Mouse (Mus musculus): ENCODE measurements at regions not wholly inside any gene's neighbourhood (a gene's known extent, or its start where the extent isn't known, plus 50 kb on each side); places are given as distances from the start of the nearest gene placed in this dataset.

DNA sequence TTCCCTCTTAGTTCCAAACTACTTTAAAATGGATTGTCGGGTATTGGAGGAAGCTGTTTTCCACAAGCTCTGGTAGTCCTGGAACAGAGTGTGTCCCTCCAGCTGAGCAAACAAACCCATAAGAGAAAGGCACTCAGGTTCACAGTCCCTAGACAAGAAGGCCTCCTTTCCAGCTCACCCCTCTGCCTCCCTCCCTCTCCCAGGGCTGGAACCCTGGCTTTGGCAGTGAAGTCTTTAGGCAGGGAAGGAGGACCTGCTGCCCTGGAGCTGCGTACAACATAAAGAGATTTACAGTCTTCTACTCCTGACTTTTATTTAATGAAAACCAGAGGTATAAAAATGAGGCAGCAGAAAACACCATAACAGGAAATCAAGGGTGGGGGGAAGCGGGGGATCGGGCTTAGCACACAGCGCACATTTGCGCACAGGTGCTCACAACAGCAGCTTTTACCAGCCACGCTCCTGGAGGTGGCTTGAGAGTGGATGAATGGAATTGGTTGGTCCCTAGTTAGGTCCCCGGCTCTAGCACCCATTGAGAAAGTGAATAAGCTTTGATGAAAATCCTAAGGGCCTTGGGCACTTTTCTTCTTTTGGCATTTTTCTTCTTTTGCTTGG lies 143.0 kb upstream of the Gmds start:
- in situ Hi-C loops (cut with MboI; ENCODE audit: low pct_unique_long_range_greater_than_20kb in 1 of 2, low sequenced_read_pairs in 2 of 2, unreplicated experiment in 1 of 2), result no loop called here

DNA sequence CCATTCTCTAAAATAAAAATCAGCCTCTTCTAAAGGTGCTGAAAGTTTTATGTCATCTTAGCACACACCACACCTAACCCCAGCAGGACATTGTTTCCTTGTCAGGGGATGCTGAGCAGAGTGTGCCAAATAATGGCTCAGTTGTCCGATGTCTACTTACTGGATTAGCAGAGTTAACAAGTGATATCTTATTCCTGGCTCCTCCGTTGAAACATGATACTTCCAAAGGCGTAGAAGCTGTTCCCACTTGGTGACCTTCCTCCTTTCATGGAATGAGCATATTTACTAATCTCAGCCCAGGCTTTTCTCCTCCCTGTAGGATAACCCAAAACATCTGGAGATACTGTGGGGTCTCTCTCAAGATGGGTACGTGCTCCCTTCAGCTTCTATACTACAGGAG lies 141.5 kb upstream of the Gmds start:
- in situ Hi-C loops (cut with MboI; ENCODE audit: low pct_unique_long_range_greater_than_20kb in 1 of 2, low sequenced_read_pairs in 2 of 2, unreplicated experiment in 1 of 2), result no loop called here

DNA sequence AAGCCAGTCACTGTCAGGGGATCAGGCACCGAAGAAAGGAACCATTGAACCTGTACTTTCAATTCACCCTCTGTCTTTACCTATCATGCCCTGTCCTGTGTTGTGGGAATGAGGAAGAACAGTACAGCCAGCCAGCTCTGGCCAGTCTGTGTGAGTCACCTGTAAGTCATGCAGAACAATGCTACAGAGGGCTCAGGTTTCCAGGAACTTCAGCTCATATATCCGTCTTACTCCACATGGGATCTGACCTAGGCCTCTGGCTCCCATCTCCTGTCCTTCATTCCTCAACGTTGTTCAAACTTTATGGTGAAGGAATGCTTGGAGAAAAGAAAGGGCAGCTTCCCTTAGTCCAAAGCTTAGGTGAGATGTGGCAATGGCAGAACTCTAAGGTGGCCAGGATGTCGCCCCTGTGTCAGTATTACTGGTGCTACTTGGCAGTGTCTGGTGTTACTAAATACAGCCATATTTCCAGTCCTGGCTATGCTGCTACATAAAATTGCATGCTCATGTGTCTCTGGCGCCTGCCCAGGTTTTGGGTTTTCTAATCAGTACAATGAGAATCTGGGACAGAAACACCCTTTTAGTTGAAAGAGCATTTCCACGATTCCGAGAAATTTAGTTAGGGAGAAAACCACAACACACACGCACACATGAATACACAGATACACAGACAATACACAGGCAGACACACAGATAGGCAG lies 140.7 kb upstream of the Gmds start:
- in situ Hi-C loops (cut with MboI; ENCODE audit: low pct_unique_long_range_greater_than_20kb in 1 of 2, low sequenced_read_pairs in 2 of 2, unreplicated experiment in 1 of 2), result no loop called here

DNA sequence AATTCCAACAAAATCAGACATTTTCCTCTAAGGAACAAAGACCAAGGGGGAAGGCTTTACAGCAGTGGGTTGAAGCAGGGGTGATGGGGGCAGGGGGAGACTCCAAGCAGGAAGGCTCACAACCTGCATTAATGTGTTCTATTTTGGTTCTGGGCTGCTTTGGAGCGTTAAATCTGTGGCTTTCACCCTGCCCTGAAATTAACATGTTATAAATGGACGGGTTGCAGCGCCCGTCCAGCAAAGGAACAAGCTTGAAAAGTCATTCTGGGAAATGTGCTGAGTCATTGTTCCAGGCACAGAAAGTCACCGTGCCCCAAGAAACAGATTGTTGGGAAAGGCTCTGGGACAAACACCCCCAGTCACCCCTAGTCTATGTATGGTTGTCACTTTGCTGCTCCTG lies 127.2 kb upstream of the Gmds start:
- in situ Hi-C loops (cut with MboI; ENCODE audit: low pct_unique_long_range_greater_than_20kb in 1 of 2, low sequenced_read_pairs in 2 of 2, unreplicated experiment in 1 of 2), result no loop called here

DNA sequence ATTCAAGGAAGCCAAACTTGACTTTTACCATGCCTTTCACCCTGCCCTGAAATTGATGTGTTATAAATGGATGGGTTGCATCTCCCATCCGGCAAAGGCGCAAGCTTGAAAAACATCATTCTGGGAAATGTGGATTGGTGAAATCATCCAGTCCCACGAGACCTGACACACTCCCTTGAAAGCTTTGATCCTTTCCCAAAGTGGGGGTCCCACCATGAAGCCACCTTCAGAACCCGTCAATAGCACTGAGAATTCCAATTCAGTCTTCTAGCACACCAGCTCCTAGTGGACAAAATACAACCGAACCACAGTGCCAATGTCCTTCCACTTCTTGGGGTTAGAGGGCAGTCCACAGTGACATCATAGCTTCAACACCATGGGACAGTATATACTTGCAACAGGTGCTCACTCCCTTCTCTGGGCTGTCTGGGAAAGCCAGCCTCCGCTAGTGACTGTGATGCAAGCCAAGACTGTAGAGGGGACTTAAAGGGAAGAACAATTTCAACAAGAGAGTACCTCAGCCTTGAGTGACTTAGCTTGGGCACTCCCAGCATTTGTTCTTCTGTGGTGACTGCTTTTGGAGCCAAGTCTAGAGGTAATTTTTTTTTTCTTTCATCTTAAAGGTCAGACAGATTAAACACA lies 126.6 kb upstream of the Gmds start:
- in situ Hi-C loops (cut with MboI; ENCODE audit: low pct_unique_long_range_greater_than_20kb in 1 of 2, low sequenced_read_pairs in 2 of 2, unreplicated experiment in 1 of 2), result no loop called here

DNA sequence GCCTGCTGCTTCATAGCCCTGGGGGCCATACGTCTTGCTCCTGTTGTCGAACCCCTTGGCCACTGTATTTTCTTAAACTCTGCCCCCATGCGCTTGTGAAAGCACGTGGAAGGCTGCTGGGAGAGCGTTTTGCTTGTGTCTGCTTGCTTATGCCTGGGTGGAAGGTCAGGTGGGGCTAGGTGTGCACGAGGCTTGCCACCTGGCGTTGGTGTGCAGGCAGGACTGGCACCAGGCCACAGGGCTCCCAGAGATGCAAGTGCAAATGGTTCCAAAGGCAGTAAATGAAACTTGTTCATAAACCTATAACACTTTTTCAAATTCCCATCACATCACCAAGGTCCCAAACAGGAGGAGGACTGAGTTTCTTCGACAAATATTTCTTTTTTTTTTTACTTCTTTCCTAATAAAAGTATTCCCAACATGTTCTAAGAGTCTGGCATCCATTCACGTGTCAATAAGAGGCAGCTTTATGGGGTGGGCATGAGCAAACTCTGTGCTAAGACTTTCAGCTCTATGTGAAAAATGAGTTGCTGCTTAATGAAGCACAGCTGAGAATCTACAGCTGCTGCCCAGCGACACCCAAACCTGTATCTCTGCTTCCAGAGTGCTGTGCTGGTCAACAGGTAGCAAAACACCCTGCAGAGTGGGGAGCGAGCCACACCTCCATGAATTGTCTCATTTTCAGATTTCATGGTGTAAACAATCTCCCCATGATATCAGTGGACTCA lies 116.0 kb upstream of the Gmds start:
- in situ Hi-C loops (cut with MboI; ENCODE audit: low pct_unique_long_range_greater_than_20kb in 1 of 2, low sequenced_read_pairs in 2 of 2, unreplicated experiment in 1 of 2), result no loop called here

DNA sequence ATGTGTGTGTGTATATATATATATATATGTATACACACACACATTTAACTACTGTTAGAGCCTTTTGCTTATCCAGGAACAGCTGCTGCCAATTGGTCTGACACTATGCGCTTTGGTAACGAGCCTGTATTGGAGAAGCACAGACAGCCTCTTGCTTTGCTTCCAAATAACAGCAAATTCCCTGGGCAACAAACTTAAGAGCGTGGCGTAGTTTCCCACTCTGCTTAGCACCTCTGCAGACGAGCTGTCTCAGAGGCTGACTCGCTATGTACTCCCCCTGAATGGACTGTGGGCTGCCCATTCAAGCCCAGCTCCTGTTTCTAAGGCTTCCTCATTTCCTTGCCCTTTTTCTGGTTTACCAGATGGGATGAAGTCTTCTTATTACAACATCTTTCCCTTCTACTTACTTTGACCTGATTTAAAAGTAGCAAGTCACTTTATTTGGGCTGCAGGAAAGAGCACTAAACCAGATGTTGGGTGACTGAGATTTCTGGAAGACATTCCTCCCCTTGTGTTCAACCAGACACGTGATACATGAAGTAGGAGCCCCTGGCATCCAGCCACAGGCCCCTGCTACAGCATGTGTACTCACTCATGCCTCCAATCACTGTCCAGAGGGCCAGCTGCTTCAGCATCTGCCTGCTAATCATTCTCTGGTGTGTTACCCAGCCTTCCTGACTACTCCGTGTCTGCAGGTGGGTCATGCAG lies 111.3 kb upstream of the Gmds start:
- in situ Hi-C loops (cut with MboI; ENCODE audit: low pct_unique_long_range_greater_than_20kb in 1 of 2, low sequenced_read_pairs in 2 of 2, unreplicated experiment in 1 of 2), result no loop called here

DNA sequence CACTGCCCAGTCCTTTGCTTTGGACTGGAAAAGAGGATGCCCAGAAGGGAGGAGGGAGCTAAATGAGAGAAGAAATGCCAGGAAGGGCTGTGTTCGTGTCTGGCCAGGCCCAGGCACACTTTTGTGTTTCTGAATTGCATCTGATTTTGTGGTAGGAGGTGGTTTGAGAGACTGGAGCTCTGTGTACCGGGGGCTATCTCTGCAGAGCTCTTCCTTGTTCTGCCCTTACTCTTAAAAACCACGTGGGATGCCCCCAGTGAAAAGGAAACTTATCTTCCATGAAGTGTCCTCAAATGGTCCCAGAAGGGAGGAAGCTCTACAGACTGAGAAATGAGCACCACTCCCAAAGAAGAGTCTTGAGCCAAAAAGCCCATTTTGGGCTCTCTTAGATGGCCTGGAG lies 106.0 kb upstream of the Gmds start:
- in situ Hi-C loops (cut with MboI; ENCODE audit: low pct_unique_long_range_greater_than_20kb in 1 of 2, low sequenced_read_pairs in 2 of 2, unreplicated experiment in 1 of 2), result no loop called here

DNA sequence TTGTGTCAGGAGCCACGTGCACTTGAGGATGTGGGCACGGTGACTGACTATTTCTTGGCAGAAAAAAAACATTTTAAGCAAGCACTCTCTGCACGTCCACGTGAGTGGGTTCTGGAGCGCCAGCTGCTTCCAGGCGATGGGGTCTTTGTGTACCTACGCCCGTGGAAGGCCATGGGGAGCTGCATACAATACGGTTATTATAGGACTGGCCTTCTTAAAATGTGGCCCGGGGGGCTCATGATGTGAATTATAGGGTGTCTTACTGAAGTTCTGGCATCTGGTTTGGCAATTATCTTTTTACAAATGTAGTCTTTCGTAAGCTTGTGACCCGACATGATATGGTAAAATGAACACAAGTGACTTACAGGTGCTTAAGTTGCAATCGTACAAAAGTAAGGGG lies 103.5 kb upstream of the Gmds start:
- in situ Hi-C loops (cut with MboI; ENCODE audit: low pct_unique_long_range_greater_than_20kb in 1 of 2, low sequenced_read_pairs in 2 of 2, unreplicated experiment in 1 of 2), result no loop called here

DNA sequence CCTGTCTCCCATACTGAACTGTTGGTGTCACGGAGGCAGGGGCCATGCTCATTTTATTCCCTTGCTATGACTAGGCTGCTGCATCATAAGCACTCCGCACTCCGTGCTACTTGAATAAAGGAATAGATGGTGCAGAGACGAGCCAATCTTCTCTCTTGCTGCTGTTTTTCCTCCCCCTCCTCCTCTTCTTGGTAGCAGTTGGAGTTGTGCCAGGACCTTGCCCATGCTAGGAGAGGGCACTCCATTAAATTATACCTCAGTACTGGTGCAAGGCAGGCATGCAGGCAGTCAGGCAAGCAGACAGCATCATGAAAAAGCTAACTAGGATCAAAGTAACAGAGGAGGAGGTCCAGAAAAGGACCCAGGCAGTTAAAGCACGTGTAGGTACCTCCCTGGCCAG lies 96.6 kb upstream of the Gmds start:
- in situ Hi-C loops (cut with MboI; ENCODE audit: low pct_unique_long_range_greater_than_20kb in 1 of 2, low sequenced_read_pairs in 2 of 2, unreplicated experiment in 1 of 2), result no loop called here

DNA sequence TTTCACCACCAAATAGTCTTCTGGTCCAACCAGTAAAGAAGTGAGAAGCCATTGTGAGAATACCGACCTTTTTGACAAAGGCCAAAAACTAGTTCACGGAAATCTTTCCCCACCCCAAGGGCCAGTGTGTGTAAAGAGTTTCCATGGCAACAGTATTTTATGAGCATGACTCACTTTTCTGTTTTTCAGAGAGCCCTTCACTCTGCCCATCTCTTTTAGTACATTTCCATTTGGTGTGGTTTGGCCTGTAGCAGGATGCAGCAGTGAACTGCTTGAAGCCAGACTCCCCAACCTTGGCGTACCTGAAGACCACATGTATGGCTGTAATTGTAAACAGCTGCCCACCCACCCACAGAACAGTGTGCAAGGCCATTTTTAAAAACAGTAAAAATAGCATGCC lies 89.9 kb upstream of the Gmds start:
- in situ Hi-C loops (cut with MboI; ENCODE audit: low pct_unique_long_range_greater_than_20kb in 1 of 2, low sequenced_read_pairs in 2 of 2, unreplicated experiment in 1 of 2), result no loop called here

DNA sequence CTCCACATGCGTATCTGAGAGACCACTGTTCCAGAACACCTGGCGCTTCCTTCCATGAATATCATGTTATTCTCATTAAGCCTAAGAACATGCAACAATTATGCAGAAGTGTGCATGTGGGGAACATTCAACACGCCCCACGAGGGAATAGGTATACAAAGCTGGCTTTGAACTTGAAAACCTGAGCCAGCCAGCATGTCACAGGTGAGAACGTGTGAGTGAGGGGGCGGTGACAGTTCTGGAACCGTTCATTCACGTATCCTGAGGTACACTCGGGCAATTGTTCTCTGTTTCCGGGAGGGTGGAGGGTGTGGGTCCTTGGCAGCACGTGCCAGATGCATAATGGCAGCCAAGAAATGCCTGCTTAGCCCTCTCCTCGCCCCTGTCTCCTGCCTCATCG lies 88.4 kb upstream of the Gmds start:
- in situ Hi-C loops (cut with MboI; ENCODE audit: low pct_unique_long_range_greater_than_20kb in 1 of 2, low sequenced_read_pairs in 2 of 2, unreplicated experiment in 1 of 2), result no loop called here

DNA sequence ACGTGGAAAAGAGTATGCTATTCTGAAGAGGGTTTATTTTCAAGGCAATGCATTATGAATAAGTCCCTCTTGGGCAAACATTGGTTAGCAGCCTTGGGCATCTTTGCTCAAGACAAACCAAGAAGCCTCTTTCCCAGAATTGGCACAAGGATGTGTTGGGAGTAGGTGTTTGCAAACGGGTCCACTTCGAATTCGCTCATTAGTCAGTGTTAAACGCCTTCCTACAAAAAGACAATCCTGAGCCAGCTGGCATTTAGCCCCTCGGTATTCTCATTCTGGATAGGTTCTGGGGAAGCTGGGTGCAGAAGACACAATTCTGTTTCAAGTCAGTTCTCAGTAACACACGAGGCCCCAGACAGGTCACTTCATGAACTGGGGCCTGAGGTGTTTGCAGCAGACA lies 87.7 kb upstream of the Gmds start:
- in situ Hi-C loops (cut with MboI; ENCODE audit: low pct_unique_long_range_greater_than_20kb in 1 of 2, low sequenced_read_pairs in 2 of 2, unreplicated experiment in 1 of 2), result no loop called here

DNA sequence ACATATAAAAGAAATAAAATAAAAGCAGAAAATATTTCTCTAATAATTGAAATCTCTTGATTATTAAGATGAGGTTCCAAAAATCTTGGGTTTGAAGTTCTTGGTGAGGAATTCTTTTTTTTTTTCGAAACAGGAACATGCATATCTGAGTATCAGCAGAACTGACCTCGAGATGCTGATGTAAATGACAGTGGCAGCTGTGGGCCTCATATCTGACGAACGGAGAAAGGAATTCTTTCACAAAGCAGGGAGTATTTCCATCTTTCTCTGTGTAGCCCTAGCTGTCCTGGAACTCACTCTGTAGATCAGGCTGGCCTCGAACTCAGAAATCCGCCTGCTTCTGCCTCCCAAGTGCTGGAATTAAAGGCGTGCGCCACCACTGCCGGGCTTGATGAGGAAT lies 86.0 kb upstream of the Gmds start:
- in situ Hi-C loops (cut with MboI; ENCODE audit: low pct_unique_long_range_greater_than_20kb in 1 of 2, low sequenced_read_pairs in 2 of 2, unreplicated experiment in 1 of 2), result loop anchor here in 1 of 2 experiments (25.0 kb wide), 1 partner anchor 612 kb away; the partner anchor contains the start of gene Foxc1

DNA sequence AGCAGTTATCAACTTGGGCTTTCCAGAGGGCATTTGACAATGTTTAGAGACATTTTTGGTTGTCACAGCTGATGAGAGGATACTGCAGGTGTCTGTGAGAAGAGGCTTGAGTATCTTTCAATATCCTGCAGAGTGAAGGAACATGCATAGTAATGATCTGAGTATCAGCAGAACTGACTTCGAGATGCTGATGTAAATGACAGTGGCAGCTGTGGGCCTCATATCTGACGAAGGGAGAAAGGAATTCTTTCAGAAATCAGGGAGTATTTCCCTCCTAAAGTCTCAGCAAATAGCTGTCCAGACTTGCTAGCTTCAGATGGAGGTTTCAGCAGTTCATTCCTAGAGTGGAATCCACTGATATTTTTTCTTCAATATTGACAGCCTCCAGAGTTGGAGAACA lies 83.9 kb upstream of the Gmds start:
- in situ Hi-C loops (cut with MboI; ENCODE audit: low pct_unique_long_range_greater_than_20kb in 1 of 2, low sequenced_read_pairs in 2 of 2, unreplicated experiment in 1 of 2), result loop anchor here in 1 of 2 experiments (25.0 kb wide), 1 partner anchor 610 kb away; the partner anchor contains the start of gene Foxc1

DNA sequence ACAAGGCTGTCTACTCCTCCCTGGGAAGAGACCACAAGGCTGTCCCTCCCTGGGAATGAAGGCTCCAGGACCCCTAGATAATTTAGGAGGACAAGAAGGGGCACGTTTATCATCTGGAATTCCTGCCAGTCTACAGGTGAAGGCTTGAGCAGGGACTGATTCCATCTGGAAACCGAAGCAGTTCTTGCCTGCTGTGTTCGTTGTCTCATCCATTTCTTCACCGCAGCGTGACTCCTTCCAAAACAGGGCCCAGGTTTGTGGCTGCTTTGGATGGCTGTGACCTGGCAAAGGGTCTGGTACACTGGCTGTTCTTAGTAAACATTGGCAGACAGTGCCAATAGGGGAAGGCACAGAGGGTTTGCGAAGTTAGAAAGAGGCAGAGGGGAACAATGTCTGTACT lies 80.8 kb upstream of the Gmds start:
- in situ Hi-C loops (cut with MboI; ENCODE audit: low pct_unique_long_range_greater_than_20kb in 1 of 2, low sequenced_read_pairs in 2 of 2, unreplicated experiment in 1 of 2), result loop anchor here (10.0 to 25.0 kb wide), 2 partner anchors 607 to 625 kb away; partner anchors contain the start of gene Foxc1 (in 1 of the 2)

DNA sequence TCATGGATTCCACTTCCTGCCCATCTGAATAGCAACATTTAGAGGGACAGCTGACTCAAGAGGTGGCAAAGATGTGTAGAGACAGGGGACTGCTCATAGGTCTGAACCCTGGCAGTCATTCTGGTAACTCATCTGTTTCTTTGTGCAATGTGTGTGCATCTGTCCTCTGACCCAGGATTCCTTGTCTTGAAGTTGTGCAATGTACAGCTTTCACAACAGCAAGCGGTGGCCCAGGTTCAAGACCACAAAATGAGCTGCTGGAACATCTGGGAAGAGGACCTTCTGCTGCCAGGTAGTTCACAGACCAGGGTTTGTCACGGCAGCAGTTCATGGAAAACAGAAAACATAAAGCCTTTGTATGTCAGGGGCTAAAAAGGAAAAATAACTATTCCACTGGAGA lies 80.1 kb upstream of the Gmds start:
- in situ Hi-C loops (cut with MboI; ENCODE audit: low pct_unique_long_range_greater_than_20kb in 1 of 2, low sequenced_read_pairs in 2 of 2, unreplicated experiment in 1 of 2), result loop anchor here (10.0 to 25.0 kb wide), 2 partner anchors 606 to 624 kb away; partner anchors contain the start of gene Foxc1 (in 1 of the 2)

DNA sequence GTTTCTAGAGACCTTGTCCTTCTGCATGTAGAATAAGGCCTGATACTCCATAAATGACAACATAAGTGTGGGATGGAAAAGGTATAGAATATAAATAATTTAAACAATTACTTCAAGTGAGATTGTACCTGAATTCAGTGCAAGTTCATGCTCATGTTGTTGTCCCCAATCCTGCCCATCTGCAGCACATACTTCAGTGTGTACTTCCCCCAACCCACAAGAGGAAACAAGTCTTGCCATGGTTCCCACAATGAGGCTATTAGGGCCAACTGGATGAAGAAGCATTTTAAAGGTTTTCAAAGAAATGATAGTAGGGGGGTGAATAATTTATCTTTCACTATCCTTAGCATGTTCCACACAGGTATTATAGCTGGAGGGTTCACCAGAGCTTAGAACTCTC lies 79.4 kb upstream of the Gmds start:
- in situ Hi-C loops (cut with MboI; ENCODE audit: low pct_unique_long_range_greater_than_20kb in 1 of 2, low sequenced_read_pairs in 2 of 2, unreplicated experiment in 1 of 2), result loop anchor here (10.0 to 25.0 kb wide), 2 partner anchors 606 to 623 kb away; partner anchors contain the start of gene Foxc1 (in 1 of the 2)
